Mouse (Mus musculus) myocyte (in vitro differentiated cells): ENCODE results near the gene Mrps23. TPM values are rescaled to one million over a fixed set of nuclear protein-coding genes. Genes with fewer than 3 reads are reported as not detected.
A peak's percentile ranks its signal among the peaks of the same experiment; 100 is the strongest.

Experiments
- H3K27me3 ChIP-seq: one replicate; pipeline ENCODE4 v1.6.1; 2011; ENCODE audit not compliant: control insufficient read depth, insufficient read depth, insufficient read length
- H3K36me3 ChIP-seq: one replicate; pipeline ENCODE4 v1.6.1; 2011; ENCODE audit not compliant: control insufficient read depth, insufficient read depth
- H3K4me2 ChIP-seq: one replicate; pipeline ENCODE4 v1.6.1; 2011; ENCODE audit warnings: low read depth, control low read depth
- H3K4me3 ChIP-seq: one replicate; pipeline ENCODE4 v1.5.1; 2011; ENCODE audit warnings: mild to moderate bottlenecking, control low read depth, moderate library complexity
- H3K79me2 ChIP-seq: one replicate; pipeline ENCODE4 v1.6.1; 2011; ENCODE audit not compliant: control insufficient read depth, insufficient read depth
- H3ac ChIP-seq: one replicate; pipeline ENCODE4 v1.6.1; 2011; ENCODE audit not compliant: control insufficient read depth, insufficient read length
- CEBPB ChIP-seq: IDR thresholded peaks from 2 replicates; pipeline ENCODE4 v1.6.1; 2011; ENCODE audit warnings: mild to moderate bottlenecking, moderate library complexity; ENCODE audit not compliant: poor library complexity, insufficient read depth, severe bottlenecking
- E2F4 ChIP-seq: IDR thresholded peaks from one replicate; pipeline ENCODE4 v1.6.1; 2011; ENCODE audit warnings: mild to moderate bottlenecking, control low read depth, moderate library complexity; ENCODE audit not compliant: insufficient read depth
- MAX ChIP-seq: IDR thresholded peaks from one replicate; pipeline ENCODE4 v1.6.1; 2011; ENCODE audit warnings: low read depth, mild to moderate bottlenecking, control low read depth
- MYOD1 ChIP-seq, 3 experiments: IDR thresholded peaks; one replicate each; pipeline ENCODE4 v1.6.1; 2011; ENCODE audit warnings: control low read depth in 2 of 3, low read depth in 2 of 3, mild to moderate bottlenecking in 2 of 3, moderate library complexity in 1 of 3; ENCODE audit not compliant: insufficient read length in 2 of 3, control insufficient read depth in 1 of 3
- MYOG ChIP-seq, 3 experiments: IDR thresholded peaks; one replicate each; pipeline ENCODE4 v1.6.1; 2011; ENCODE audit warnings: control low read depth in 2 of 3, low read depth in 2 of 3, mild to moderate bottlenecking in 2 of 3; ENCODE audit not compliant: insufficient read length in 2 of 3, control insufficient read depth in 1 of 3, insufficient read depth in 1 of 3
- POLR2A ChIP-seq: IDR thresholded peaks from one replicate; pipeline ENCODE4 v1.6.1; 2011; ENCODE audit warnings: low read depth, mild to moderate bottlenecking, control low read depth, moderate library complexity; ENCODE audit not compliant: insufficient read length
- POLR2AphosphoS2 ChIP-seq: IDR thresholded peaks from one replicate; pipeline ENCODE4 v1.6.1; 2011; ENCODE audit warnings: low read depth, control low read depth; ENCODE audit not compliant: insufficient read length
- REST ChIP-seq: IDR thresholded peaks from one replicate; pipeline ENCODE4 v1.6.1; 2011; ENCODE audit warnings: mild to moderate bottlenecking, control low read depth, moderate library complexity; ENCODE audit not compliant: insufficient read depth, insufficient read length
- SRF ChIP-seq: IDR thresholded peaks from one replicate; pipeline ENCODE4 v1.6.1; 2011; ENCODE audit warnings: low read depth; ENCODE audit not compliant: control insufficient read depth, insufficient read length
- TCF12 ChIP-seq: IDR thresholded peaks from one replicate; pipeline ENCODE4 v1.6.1; 2011; ENCODE audit warnings: mild to moderate bottlenecking, control low read depth; ENCODE audit not compliant: poor library complexity, insufficient read depth, severe bottlenecking
- TCF3 ChIP-seq: IDR thresholded peaks from one replicate; pipeline ENCODE4 v1.6.1; 2011; ENCODE audit warnings: low read depth, control low read depth; ENCODE audit not compliant: insufficient read length
- USF1 ChIP-seq: IDR thresholded peaks from one replicate; pipeline ENCODE4 v1.6.1; 2011; ENCODE audit warnings: low read depth, mild to moderate bottlenecking, control low read depth, moderate library complexity
- polyA plus RNA-seq: library from polyadenylated mRNA; unstranded; fragments of >200 nt; fragmentation: generic; extraction: Trizol; gene quantifications from one replicate; pipeline ENCODE4 v1.2.1, GENCODE M21; 2012; ENCODE audit warnings: missing spikeins

Gene Mrps23
- polyA plus RNA-seq, 1 experiment, result 319 TPM

- Histone ChIP-seq H3ac (no peak overlapping the region), H3K79me2 (no peaks in the 10 kb centered on the region), H3K4me3 (no peak overlapping the region), H3K27me3 (no peaks in the 10 kb centered on the region), H3K36me3 (no peaks in the 10 kb centered on the region), H3K4me2 (no peak overlapping the region)
- TF ChIP-seq MAX, result no peak
- no peak for TF ChIP-seq SRF
- no peak for TF ChIP-seq CEBPB
- no peak for TF ChIP-seq TCF12
- no peak for TF ChIP-seq TCF3
- no peak for TF ChIP-seq REST
- TF ChIP-seq POLR2A, result no peak
- TF ChIP-seq E2F4, result no peak
- TF ChIP-seq USF1, result no peak
- TF ChIP-seq POLR2AphosphoS2, result no peak
- no peak for TF ChIP-seq MYOG (IDR thresholded peaks at IDR 0.05; ENCODE audit: control insufficient read depth in 1 of 3, insufficient read depth in 1 of 3, insufficient read length in 2 of 3, low read depth in 2 of 3)
- no peak for TF ChIP-seq MYOD1 (IDR thresholded peaks at IDR 0.05; ENCODE audit: control insufficient read depth in 1 of 3, insufficient read length in 2 of 3, low read depth in 2 of 3)
These were observed 14.0 kb downstream of the Mrps23 start for GRCm38 (mm10) chr11:88218155-88218554.

GRCm38 (mm10) chr11:88218586-88218985 lies 14.4 kb downstream of the Mrps23 start:
- Histone ChIP-seq H3K4me3 (no peak overlapping the region), H3K79me2 (no peaks in the 10 kb centered on the region), H3K36me3 (no peaks in the 10 kb centered on the region), H3K4me2 (no peak overlapping the region), H3K27me3 (no peaks in the 10 kb centered on the region), H3ac (no peak overlapping the region)
- TF ChIP-seq SRF (no peak), TCF12 (no peak), MAX (no peak)

- H3K79me2 ChIP-seq, result no peaks in the 10 kb centered on the region
- no peak overlapping the region for H3K4me2 ChIP-seq
- no peaks in the 10 kb centered on the region for H3K27me3 ChIP-seq
- no peaks in the 10 kb centered on the region for H3K36me3 ChIP-seq
- no peak overlapping the region for H3K4me3 ChIP-seq
- H3ac ChIP-seq, result no peak overlapping the region
- no peak for TF ChIP-seq REST
- TF ChIP-seq E2F4, result no peak
- TF ChIP-seq CEBPB, result no peak
- no peak for TF ChIP-seq MYOG (IDR thresholded peaks at IDR 0.05; ENCODE audit: control insufficient read depth in 1 of 3, insufficient read depth in 1 of 3, insufficient read length in 2 of 3, low read depth in 2 of 3)
- no peak for TF ChIP-seq POLR2AphosphoS2
- no peak for TF ChIP-seq USF1
- no peak for TF ChIP-seq MYOD1 (IDR thresholded peaks at IDR 0.05; ENCODE audit: control insufficient read depth in 1 of 3, insufficient read length in 2 of 3, low read depth in 2 of 3)
- TF ChIP-seq SRF, result no peak
- TF ChIP-seq MAX, result no peak
- no peak for TF ChIP-seq TCF12
- TF ChIP-seq TCF3, result no peak
- no peak for TF ChIP-seq POLR2A
These were observed 17.8 kb downstream of the Mrps23 start for GRCm38 (mm10) chr11:88221929-88222475.

- H3K36me3 ChIP-seq, result no peaks in the 10 kb centered on the region
- H3K4me2 ChIP-seq, result no peak overlapping the region
- H3K79me2 ChIP-seq, result no peaks in the 10 kb centered on the region
- H3K27me3 ChIP-seq, result no peaks in the 10 kb centered on the region
- no peak overlapping the region for H3K4me3 ChIP-seq
- TF ChIP-seq CEBPB (no peak), TCF3 (no peak), MYOG (IDR thresholded peaks at IDR 0.05; ENCODE audit: control insufficient read depth in 1 of 3, insufficient read depth in 1 of 3, insufficient read length in 2 of 3, low read depth in 2 of 3) (no peak), POLR2AphosphoS2 (no peak), TCF12 (no peak), MYOD1 (IDR thresholded peaks at IDR 0.05; ENCODE audit: control insufficient read depth in 1 of 3, insufficient read length in 2 of 3, low read depth in 2 of 3) (peak in 1 of 3 experiments; percentile 5), POLR2A (no peak), E2F4 (no peak)
- no peak overlapping the region for H3ac ChIP-seq
These were observed 23.1 kb downstream of the Mrps23 start for GRCm38 (mm10) chr11:88227001-88227957.
